Mouse (Mus musculus) bone marrow macrophage, adult 2 months (primary cell): ENCODE measurements around the gene St8sia1. TPM values are rescaled to one million over a fixed set of nuclear protein-coding genes. Genes with fewer than 3 reads are reported as not detected.

ENCODE experiments used
- H3K27ac ChIP-seq: 2 replicates; pipeline ENCODE4 v1.5.1; 2012; ENCODE audit warnings: low read depth, low read length; ENCODE audit not compliant: insufficient read depth
- H3K4me1 ChIP-seq: 2 replicates; pipeline ENCODE4 v1.6.1; 2012; ENCODE audit warnings: low read length; ENCODE audit not compliant: control insufficient read depth, insufficient read depth
- H3K4me3 ChIP-seq: 2 replicates; pipeline ENCODE4 v1.5.1; 2012; ENCODE audit warnings: mild to moderate bottlenecking, low read length, moderate library complexity; ENCODE audit not compliant: insufficient read depth
- CTCF ChIP-seq: IDR thresholded peaks from 2 replicates; pipeline ENCODE4 v1.5.1; 2012; ENCODE audit warnings: low read depth, mild to moderate bottlenecking, low read length, moderate library complexity
- POLR2A ChIP-seq: IDR thresholded peaks from 2 replicates; pipeline ENCODE4 v1.6.1; 2012; ENCODE audit warnings: mild to moderate bottlenecking, low read depth, low read length, borderline replicate concordance
- polyA plus RNA-seq: library from polyadenylated mRNA; stranded (reverse); fragments of >200 nt; gene quantifications from 2 replicates; pipeline ENCODE4 v1.2.4, GENCODE M21; 2012; ENCODE audit not compliant: missing spikeins, insufficient read depth, insufficient read length

Gene St8sia1
- polyA plus RNA-seq, 1 experiment = not detected

DNA sequence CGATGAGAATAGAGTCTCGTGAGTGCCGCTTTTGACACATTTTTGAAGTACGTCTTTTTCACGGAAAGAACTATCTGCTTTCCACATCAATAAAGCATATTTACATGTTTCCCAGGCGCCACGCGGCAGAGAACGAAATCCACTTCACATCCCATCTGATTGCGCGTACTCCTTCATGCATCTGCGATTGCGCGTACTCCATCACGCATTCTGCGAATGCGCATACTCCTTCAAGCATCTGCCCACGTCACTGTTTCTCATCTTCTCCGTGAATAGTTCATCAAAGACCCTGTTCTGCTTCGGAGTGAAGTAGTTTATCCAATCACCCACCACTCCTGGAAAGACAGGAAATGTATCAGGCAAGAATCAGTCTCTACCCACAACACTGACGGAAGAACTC lies 178.1 kb downstream of the St8sia1 start:
- TF ChIP-seq CTCF (no peak), POLR2A (no peak)

GRCm38 (mm10) chr6:142785343-142785742 lies 178.9 kb downstream of the St8sia1 start:
- TF ChIP-seq POLR2A = no peak
- no peak for TF ChIP-seq CTCF
- H3K27ac ChIP-seq = no peak overlapping the region
- no peak overlapping the region for H3K4me3 ChIP-seq
- peaks cover 5% of the 10 kb centered on the region for H3K4me1 ChIP-seq

More for the DNA sequence above, 178.1 kb downstream of the St8sia1 start:
- no peak overlapping the region for H3K27ac ChIP-seq
- H3K4me1 ChIP-seq = peaks cover 5% of the 10 kb centered on the region
- H3K4me3 ChIP-seq = no peak overlapping the region

DNA sequence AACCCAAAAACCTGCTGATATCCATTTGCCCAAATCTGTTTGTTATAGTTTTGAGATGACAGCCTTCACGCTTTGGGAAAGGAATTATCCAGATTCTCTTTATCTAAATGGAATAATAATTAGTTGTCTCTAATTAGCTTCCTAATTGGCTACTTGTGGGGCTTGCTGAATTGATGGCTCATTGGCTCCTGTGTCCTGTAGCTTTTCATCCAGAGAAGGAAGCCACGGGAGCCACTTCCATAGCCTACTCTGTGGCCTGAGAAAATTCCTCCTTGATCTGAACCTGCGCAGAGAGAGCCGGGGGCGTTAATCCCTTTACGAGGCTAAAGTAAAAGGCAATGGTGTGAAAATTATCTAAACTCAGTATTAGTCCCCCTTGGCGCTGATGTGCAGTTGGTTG lies 183.0 kb downstream of the St8sia1 start:
- TF ChIP-seq CTCF (no peak), POLR2A (no peak)
- H3K4me1 ChIP-seq = peaks cover 14% of the 10 kb centered on the region
- no peak overlapping the region for H3K4me3 ChIP-seq
- H3K27ac ChIP-seq = no peak overlapping the region

DNA sequence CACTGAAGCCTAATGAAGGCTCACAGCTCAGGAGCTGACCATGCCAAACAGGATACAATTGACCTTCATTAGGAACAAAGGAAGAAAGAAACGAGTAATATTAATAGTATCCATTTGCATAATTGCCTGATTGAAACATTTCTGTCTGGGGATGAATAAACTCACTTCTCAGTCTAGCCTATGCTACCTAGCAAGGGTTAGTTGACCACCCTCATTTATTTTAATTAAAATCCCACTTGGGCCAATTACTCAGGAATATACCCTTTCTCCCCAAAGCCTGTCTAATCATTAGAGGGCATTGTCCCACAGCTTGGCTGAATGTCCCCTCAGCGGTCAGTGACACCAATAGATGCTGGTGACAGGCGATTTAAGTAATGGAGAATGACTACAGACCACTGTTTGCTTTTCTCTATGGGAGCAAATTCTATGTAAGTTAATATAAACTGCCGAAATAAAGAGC lies 183.6 kb downstream of the St8sia1 start:
- Histone ChIP-seq H3K27ac (no peak overlapping the region), H3K4me1 (peaks cover 14% of the 10 kb centered on the region), H3K4me3 (no peak overlapping the region)
- TF ChIP-seq CTCF (no peak), POLR2A (no peak)

- Histone ChIP-seq H3K4me3 (no peak overlapping the region), H3K4me1 (peaks cover 14% of the 10 kb centered on the region), H3K27ac (no peak overlapping the region)
- TF ChIP-seq CTCF (no peak), POLR2A (no peak)
Observed at GRCm38 (mm10) chr6:142779812-142780573, 184.3 kb downstream of the St8sia1 start.

DNA sequence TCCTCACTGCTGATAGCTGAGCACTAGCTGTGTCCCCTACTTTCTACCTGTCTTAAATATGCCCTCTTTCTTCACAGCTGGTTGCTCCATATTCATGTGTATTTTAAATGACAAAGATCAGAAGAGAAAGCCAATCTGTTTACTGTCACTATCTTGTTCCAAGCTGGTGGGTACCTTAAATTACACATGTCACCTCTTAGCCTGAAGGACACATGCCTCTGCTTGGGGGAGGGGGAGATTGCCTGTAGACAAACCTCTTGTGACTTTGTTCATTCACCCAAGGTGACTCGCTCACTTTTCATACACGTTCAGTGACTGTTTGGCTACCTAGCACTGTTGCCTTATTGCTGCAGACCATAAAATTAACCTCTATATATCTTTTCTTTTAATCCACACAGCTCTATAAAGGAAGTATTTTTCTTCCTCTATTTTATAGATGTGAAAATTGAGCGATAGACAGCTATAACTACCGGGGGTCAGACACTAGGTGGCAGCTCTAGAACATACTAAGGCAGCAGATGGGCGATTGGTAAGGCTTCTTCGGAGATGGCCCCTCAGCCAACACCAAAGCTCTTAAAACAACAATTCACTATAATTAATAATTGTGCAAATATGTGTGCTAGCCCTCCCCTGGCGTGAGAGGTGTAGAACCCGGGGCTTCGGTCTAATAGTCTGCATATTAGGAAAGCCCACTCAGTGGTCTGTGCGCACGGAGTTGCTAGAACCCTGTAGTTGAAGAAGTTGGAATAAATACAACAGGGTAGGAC lies 185.0 kb downstream of the St8sia1 start:
- Histone ChIP-seq H3K27ac (no peak overlapping the region), H3K4me3 (no peak overlapping the region), H3K4me1 (peaks cover 14% of the 10 kb centered on the region)

DNA sequence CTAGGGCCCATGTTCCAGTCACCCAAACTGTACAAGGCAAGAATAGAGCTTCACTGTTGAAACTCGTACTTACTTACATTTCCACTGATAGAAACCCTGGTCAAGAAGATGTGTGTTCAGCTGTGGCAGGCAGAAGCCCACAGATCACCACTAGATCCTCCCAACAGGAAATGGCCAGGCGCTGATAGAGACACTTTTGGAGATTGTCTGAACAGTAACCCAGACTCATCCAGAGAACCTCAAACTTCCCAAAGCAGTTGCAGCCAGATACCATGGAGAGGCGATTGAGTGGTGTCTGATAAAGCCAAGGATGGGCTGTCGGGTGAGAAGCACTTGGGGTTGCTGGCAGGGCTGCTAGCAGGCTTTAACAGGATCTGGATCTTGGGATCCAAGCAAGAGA lies 187.3 kb downstream of the St8sia1 start:
- TF ChIP-seq CTCF (no peak), POLR2A (no peak)
- Histone ChIP-seq H3K4me1 (peaks cover 9% of the 10 kb centered on the region), H3K27ac (no peak overlapping the region), H3K4me3 (no peak overlapping the region)

More for the DNA sequence above, 185.0 kb downstream of the St8sia1 start:
- TF ChIP-seq POLR2A (no peak), CTCF (peak; percentile 59)

DNA sequence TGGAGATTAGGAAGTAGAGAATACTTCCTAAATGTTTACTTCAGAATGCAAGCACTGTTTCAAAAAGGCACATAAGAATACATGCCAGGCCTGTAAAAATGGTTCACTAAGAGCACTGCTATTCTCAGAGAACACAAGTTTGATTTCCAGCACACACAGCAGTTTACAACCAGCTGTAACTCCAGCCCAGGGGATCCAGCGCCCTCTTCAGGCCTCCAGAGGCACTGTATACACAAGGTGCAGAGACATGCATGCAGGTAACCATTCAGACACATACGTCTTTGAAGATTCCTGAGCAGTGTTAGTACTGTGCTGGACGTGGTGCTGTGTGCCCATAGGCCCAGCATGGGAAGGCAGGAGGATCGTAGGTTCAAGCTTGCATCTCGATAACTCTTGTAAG lies 190.7 kb downstream of the St8sia1 start:
- no peak overlapping the region for H3K4me3 ChIP-seq
- H3K4me1 ChIP-seq = no peaks in the 10 kb centered on the region
- no peak for TF ChIP-seq POLR2A
- TF ChIP-seq CTCF = no peak; the same call in 1 of the 2 replicates
- no peak overlapping the region for H3K27ac ChIP-seq

DNA sequence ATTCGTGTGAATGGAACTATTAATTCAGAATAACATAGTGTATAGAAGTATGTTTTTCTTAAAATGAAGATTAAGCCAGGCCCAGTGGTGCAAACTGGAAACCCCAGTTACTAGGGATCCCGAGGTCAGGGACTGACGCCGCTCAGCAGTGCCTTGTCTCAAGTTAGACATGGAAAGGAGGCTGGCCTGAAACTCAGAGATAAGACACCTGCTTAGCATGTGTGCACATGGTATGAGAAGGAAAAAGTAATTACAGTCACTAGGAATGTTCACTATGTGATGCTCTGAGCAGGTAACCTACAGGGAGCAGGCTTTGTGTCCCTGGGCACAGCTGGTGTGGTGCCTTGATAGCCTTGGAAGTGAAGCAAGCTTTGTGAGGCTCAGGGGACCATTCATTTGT lies 192.6 kb downstream of the St8sia1 start:
- Histone ChIP-seq H3K4me3 (no peak overlapping the region), H3K27ac (no peak overlapping the region), H3K4me1 (no peaks in the 10 kb centered on the region)
- TF ChIP-seq POLR2A = no peak
- TF ChIP-seq CTCF = no peak

Other genes with a start within 250 kb of the St8sia1 start
- gene Cmas, start 207.8 kb downstream of the St8sia1 start, polyA plus RNA-seq = 62.1 and 66.9 TPM in 2 replicates
- not detected in 2 replicates for gene Sult6b2, start 159.9 kb downstream of the St8sia1 start, polyA plus RNA-seq
- gene C2cd5, start 135.7 kb upstream of the St8sia1 start, polyA plus RNA-seq = 25.9 and 27.1 TPM in 2 replicates
- gene Etnk1, start 202.8 kb upstream of the St8sia1 start, polyA plus RNA-seq = 36.4 and 39.7 TPM in 2 replicates